Mouse (Mus musculus): ENCODE data around the gene 1700006A11Rik. TPM values are rescaled to one million over a fixed set of nuclear protein-coding genes. Genes with fewer than 3 reads are reported as not detected.

1700006A11Rik gene
- polyA plus RNA-seq, 1 experiment from 2014 or later, result not detected

Other genes starting within 250 kb of the 1700006A11Rik start
- gene Tram1l1, start 105.2 kb downstream of the 1700006A11Rik start, polyA plus RNA-seq (2015; fragmentation: Nextera tagmentation; extraction: Ambion mirVana), result 7.8 and 7.9 TPM in 2 replicates
- not detected in 2 replicates for gene 1700003H04Rik, start 155.1 kb upstream of the 1700006A11Rik start, polyA plus RNA-seq (2015; fragmentation: Nextera tagmentation; extraction: Ambion mirVana)

Data from stomach, embryonic 16.5 days (tissue).